Mouse (Mus musculus): ENCODE data around the gene Hrh1.

Gene Hrh1

GRCm38 (mm10) chr6:114406634-114407033 lies 8.9 kb downstream of the Hrh1 start:
- no peak for DNase-seq (ENCODE audit: low spot score in 2 of 2)

DNA sequence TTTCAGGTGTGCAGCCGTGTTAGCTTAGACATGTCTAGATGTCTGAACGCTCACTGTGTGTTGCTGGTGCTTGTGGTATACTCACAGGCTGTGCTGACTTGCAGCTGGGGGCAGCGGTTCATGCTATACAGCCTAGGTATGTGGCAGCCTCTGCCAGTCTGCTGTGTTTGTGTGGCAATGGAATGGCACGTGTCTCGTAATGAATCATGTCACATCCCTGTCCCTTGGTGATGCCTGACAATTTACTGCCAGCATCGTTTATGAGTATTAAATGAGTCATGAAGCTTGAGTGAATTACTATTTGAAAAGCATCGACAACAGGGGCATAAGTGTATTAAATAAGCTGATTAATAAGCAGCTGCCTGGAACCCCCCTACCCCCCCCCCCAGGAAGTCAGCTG lies 9.3 kb downstream of the Hrh1 start:
- no peak for DNase-seq (ENCODE audit: low spot score in 2 of 2)

- no peak for DNase-seq (ENCODE audit: low spot score in 2 of 2)
Observed at GRCm38 (mm10) chr6:114408278-114408677, 10.5 kb downstream of the Hrh1 start.

DNA sequence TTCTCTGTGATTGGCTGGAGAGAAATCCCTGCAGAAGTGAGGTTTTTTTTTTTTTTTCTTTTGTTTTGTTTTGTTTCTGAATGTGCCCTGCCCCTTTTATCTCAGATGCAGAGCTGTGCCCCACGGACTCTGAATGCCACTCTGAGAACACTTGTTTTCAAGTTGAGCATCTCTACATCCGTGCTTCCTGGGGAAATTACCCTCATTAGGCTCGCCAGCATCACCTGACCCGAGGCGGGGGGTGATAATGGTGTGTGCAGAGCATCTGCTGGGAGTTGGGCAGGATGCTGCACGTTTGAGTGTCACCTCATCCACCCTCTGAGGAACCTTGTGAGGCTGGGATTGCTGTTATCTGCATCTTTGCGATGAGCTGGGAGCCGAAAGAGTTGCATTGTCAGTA lies 14.2 kb downstream of the Hrh1 start:
- no peak for DNase-seq (ENCODE audit: low spot score in 2 of 2)

DNA sequence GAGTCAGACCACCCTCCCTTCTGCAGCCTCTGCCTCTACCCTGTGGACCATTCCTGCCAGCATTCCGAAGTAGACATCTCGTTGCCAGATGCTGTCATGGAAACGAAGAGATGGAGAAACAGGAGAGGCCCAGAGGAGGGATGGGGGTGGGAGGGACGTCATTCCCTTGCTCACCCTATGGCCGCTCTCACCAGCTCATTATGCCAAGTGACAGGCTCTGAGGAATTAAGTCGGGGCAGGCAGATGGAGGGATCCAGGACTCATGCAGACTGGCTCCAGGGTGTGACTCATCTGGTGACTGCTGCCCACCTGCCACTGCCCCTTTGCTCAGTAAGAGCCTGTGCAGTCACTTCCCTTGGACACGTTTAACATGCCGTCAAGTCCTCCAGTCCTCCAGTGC lies 16.8 kb downstream of the Hrh1 start:
- DNase-seq (ENCODE audit: low spot score in 2 of 2): peak in 1 of 2 experiments; percentile 59

DNA sequence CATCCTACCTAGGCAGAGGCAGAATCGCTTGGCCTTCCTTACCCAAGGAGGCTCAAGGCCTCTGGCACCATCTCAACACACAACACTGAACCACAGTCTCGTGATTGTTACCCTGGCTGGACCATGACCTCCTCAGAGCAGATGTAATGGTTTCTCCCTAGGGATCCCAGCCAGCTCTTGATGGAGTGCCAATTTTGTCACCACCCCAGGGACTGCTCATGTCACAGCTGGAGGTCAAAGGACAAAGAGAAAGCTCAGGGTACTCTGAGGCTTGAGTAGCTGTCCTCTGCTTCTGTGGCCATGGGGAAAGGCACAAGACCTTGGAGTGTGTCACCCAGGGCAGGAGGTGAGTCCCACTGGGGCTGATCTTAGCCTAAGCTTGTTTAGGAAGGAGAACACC lies 20.3 kb downstream of the Hrh1 start:
- DNase-seq (ENCODE audit: low spot score in 2 of 2): no peak

DNA sequence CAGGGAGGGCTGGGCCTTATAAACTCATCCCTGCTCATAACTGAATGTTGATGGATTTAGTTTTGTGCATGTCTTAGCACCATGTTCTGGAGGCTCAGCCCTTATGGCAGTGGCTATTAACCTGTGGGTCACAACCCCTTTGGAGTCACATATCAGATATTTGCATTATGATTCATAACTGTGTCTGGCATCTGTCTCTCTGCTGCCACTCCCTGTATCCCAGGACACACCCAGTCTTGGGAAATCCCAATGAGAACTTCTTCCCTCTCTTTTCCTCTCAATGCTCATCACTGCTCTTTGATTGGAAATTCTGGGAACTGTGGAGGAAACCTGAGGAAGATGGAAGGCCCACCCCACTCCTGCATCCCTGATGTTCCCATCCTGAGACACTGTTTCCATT lies 23.3 kb downstream of the Hrh1 start:
- DNase-seq (ENCODE audit: low spot score in 2 of 2): no peak

DNA sequence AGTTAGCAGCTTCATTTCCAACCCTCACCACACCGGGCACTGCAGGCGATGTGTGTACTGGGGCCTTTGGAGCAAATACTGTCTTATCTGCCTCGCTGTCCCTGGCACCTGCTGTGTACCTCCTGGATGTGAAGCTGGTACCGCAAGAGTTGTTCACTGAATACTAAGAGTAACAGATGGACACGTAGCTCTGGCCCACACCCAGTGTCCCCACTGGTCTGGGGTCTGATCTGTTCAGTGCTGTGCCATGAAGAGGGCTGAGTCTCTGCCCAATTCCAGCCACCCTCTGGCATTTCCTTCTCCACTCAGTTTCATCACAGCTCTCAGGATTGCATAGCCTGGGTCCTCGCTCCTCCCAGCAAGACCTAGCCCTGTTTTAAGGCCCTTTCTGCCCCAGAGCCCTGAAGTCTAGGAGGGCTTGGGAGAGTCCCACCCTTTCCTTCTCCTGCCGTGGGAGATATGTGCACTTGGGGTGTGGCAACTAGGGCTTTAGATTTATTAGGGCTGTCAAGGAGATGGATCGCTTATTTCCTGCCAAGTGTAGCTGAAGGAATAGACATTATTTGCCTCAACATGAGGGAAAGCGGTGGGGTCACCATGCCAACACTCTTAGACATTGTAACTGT lies 25.4 kb downstream of the Hrh1 start:
- no peak for DNase-seq (ENCODE audit: low spot score in 2 of 2)

GRCm38 (mm10) chr6:114425343-114425742 lies 27.6 kb downstream of the Hrh1 start:
- DNase-seq (ENCODE audit: low spot score in 2 of 2): peak in 1 of 2 experiments; percentile 44

DNA sequence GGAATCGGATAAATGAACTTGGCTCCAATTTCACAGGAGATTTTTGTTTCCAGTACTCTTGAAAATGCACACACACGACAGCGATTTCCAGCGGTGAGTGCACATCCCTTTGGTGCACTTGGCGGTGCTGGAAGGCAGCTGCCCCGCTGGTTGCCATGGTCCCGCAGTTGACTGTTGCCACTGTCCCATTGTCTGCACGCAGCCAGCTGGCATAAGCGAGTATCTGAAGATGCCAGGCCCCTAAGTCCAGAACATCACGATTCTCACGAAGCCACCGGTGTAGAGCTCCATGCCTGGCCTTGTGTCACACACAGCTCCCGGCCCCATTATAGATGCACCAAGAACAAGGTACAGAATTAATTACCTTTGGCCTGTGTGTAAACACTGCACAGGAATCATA lies 29.9 kb downstream of the Hrh1 start:
- DNase-seq (ENCODE audit: low spot score in 2 of 2): no peak

DNA sequence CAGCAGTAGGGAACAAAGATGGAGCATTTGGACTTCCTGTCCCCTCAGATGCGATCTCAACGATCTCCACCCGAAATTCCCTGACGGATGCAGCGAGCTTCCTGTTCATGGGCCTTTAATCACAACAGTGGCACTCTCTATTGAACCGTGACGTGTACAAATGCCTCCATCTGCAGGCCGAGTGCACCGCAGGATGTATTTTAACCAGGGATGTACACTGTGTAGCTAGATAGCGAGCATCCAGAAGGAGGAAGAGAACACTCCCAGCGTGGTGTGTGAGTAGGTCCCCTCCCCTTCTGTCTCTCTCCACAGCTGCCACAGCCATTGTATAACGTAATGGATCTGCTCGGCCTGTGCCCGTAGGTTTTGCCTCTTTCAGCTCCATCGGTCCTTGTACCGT lies 31.1 kb downstream of the Hrh1 start:
- no peak for DNase-seq (ENCODE audit: low spot score in 2 of 2)

DNA sequence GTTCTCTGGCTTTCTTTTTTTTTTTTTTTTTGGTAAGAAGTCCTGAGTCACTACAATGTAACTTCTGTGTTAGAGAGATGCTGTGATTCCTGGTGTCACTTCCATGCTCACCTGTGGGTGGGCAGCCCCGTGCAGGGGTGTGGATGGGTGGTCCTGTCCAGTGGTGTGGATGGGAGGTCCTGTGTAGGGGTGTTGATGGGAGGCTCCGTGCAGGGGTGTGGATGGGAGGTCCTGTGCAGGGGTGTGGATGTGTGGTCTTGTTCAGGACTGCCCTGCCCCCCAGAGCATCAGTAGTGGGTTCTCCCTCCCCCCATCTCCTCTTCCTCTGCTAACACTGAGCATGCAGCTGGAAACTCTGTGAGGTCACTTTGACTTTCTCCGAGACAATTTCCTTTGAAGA lies 34.9 kb downstream of the Hrh1 start:
- no peak for DNase-seq (ENCODE audit: low spot score in 2 of 2)

- DNase-seq (ENCODE audit: low spot score in 2 of 2): no peak
Observed at GRCm38 (mm10) chr6:114434524-114434923, 36.8 kb downstream of the Hrh1 start.

DNA sequence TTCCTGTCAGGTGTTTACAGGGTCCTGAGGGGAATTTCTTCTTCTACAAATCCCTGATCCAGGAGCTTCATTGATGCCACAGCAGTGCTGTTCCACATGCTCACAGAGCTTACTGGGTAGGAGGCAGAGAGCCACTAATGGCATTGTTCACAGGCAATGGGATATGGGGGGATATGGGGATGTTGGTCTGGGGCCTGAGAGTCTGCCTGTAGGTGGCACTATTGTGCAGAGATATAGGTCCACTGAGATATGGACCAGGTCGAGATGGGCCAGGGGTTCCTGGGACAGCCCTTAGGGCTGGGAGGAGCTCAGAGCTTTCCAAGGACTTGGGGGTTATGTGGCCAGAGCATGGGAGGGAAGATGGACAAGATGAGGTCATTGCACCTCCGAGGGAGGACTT lies 42.6 kb downstream of the Hrh1 start:
- no peak for DNase-seq (ENCODE audit: low spot score in 2 of 2)

DNA sequence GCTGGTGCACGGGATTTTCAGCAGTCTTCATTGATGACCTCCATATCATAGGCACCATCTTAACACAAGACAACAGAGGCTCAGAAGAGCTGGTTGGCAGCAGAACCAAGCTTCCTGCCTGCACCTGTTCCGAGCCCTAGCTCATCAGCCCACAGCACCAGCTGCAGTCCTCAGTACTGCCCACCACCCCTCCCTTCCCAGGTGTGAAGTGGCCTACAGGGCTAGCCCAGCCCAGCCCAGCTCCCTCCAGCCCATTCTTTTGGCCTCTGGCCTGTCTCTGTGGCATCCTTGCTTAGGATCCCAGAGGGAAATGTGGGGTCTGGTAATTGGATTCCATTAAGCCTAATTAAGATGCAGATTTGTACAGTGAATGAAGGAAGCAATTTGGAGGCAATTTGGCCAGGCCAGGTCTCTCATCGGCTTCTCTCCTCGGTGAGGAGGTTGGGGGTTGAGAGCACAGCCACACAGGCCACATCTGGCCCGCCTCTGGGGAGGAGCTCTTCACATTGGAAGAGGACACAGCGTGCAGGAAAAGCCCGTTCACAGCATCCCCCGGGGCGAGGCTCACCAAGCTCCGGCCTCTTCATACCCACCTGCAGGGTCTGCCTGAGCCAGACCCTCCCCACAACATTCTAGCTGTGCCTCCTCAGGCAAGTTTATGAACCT lies 43.2 kb downstream of the Hrh1 start:
- DNase-seq (ENCODE audit: low spot score in 2 of 2): no peak

- no peak for DNase-seq (ENCODE audit: low spot score in 2 of 2)
Observed at GRCm38 (mm10) chr6:114444247-114444844, 46.6 kb downstream of the Hrh1 start.

- DNase-seq (ENCODE audit: low spot score in 2 of 2): no peak
Observed at GRCm38 (mm10) chr6:114444976-114445375, 47.2 kb downstream of the Hrh1 start.

GRCm38 (mm10) chr6:114448888-114449287 lies 51.2 kb downstream of the Hrh1 start:
- peak; percentile 72 to 87 for DNase-seq (ENCODE audit: low spot score in 2 of 2)

DNA sequence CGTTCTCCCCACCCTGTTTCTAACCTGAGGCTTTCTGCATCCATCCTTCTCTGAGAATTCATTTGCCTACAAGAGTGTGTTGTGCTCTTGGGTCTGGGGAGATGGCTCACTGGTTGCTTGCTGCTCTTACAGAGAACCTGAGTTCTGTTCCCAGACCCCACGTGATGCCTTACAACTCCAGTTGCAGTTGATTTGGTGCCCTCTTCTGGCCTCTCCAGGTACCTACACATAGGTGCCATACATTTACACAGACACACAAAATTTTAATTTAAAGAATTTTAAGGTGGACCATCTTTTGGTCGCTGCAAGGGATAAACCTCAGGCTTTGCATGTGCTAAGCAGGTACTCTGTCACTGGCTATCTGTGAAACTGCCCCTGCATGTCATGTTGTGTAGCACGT lies 57.5 kb downstream of the Hrh1 start:
- no peak for DNase-seq (ENCODE audit: low spot score in 2 of 2)

GRCm38 (mm10) chr6:114456255-114457042 lies 58.7 kb downstream of the Hrh1 start:
- no peak for DNase-seq (ENCODE audit: low spot score in 2 of 2)

- no peak for DNase-seq (ENCODE audit: low spot score in 2 of 2)
Observed at GRCm38 (mm10) chr6:114457299-114457698, 59.6 kb downstream of the Hrh1 start.

GRCm38 (mm10) chr6:114458191-114458590 lies 60.5 kb downstream of the Hrh1 start:
- DNase-seq (ENCODE audit: low spot score in 2 of 2): no peak

- no peak for DNase-seq (ENCODE audit: low spot score in 2 of 2)
Observed at GRCm38 (mm10) chr6:114459969-114460368, 62.2 kb downstream of the Hrh1 start.
